Comparison of ENCODE assay signal across 8 mouse cellular contexts in the genomic region with DNA sequence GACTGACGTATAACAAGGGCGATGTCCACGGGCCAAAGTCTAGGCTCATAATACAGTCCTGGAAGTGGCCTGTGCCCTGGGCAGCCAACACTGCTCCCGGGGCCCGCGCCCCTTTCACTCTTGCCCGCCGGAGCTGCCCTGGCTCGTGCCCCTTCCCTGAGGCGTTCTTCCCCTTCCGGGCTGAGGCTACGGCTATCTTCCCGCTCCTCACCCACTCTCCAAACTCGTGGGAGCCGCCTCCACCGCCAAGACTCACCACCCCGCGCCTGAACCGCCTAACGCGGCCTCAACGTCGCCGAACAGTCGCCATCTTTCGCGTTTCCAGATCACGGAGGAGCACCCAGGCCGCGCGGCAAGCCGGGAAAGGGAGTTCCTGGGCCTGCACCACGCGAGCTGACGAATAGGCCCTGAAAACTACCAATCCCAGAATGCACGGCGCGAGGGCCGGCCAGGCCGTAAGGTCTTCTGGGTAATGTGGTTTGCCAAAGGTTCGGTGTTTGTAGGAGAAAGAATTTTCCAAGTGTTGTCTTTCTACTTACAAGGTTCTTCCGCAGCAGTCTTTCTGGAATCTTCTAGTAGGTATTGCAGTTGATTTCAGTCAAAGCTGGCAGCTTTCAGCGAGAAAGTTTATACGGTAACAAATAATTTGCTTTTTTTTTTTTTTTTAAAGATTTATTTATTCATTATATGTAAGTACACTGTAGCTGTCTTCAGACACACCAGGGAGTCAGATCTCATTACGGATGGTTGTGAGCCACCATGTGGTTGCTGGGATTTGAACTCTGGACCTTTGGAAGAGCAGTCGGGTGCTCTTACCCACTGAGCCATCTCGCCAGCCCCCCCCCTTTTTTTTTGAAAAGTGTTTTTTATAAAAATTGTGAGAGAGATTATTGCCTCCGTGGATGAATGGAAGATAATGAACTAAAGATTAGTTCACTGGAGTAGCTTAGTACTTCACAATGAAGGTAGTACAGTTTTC. TPM values are rescaled to one million over a fixed set of nuclear protein-coding genes. Genes with fewer than 3 reads are reported as not detected.
A peak's percentile ranks its signal among the peaks of the same experiment; 100 is the strongest.
DNase-seq lines count a peak whose midpoint lies in the region; ATAC-seq and TF ChIP-seq lines count a peak whose summit lies in the region.

A gene (minus strand): TSS at position 328 of the 979 bp plus-strand sequence.

- no peak for TF ChIP-seq CTCF in liver, embryonic 14.5 days (IDR thresholded peaks at IDR 0.05; ENCODE audit: low read depth)
- peak; percentile 7 for TF ChIP-seq CTCF in stomach, postnatal 0 days (IDR thresholded peaks at IDR 0.05; ENCODE audit: low read depth)

- peaks cover 14% of the 10 kb centered on the region for H3K4me1 ChIP-seq in forebrain, embryonic 10.5 days
- H3K4me1 ChIP-seq in heart, embryonic 15.5 days (replicated peaks) = peaks cover 10% of the 10 kb centered on the region
- peaks cover 0 to 4% of the 10 kb centered on the region in 2 experiments; a peak in 1 of 4 replicates for H3K4me1 ChIP-seq in liver, embryonic 14.5 days (replicated peaks; ENCODE audit: control insufficient read depth in 2 of 2, insufficient read depth in 2 of 2, low read length in 1 of 2)
- no peaks in the 10 kb centered on the region; the same call in 1 of the 2 replicates for H3K4me1 ChIP-seq in neural tube, embryonic 11.5 days (ENCODE audit: control insufficient read depth, insufficient read depth, low read length)
- H3K4me1 ChIP-seq in stomach, postnatal 0 days (replicated peaks; ENCODE audit: control insufficient read depth, insufficient read depth) = no peaks in the 10 kb centered on the region

- H3K4me2 ChIP-seq in heart, embryonic 15.5 days = peak within 1 kb of the TSS; percentile 83
- H3K4me2 ChIP-seq in liver, embryonic 14.5 days (ENCODE audit: low read depth) = peak within 1 kb of the TSS; percentile 88
- peak within 1 kb of the TSS; percentile 82 for H3K4me2 ChIP-seq in neural tube, embryonic 11.5 days (ENCODE audit: low read depth)
- H3K4me2 ChIP-seq in stomach, postnatal 0 days (replicated peaks; ENCODE audit: low read depth) = peak within 1 kb of the TSS; percentile 53

- DNase-seq in CD8-positive naive resting alpha-beta T cell, adult 2 months (ENCODE audit: low read depth in 2 of 2, low spot score in 2 of 2) = peak; percentile 88 to 92
- DNase-seq in c-Kit-positive CD71-negative TER-119-negative erythroid progenitor cells, embryonic 14.5 days (ENCODE audit: low read depth) = peak; percentile 93
- peak; percentile 96 for DNase-seq in forebrain, embryonic 10.5 days (ENCODE audit: extremely low spot score, low spot score)
- DNase-seq in kidney, postnatal 25 days = peak; percentile 97 to 98
- peak; percentile 91 to 94 (median 93) for DNase-seq in liver, embryonic 14.5 days (ENCODE audit: low read depth in 3 of 3, low spot score in 3 of 3)
- peak; percentile 97 for DNase-seq in neural tube, embryonic 11.5 days (ENCODE audit: low spot score)
- DNase-seq in stomach, postnatal 0 days (ENCODE audit: low spot score) = peak; percentile 97

- H3K9ac ChIP-seq in heart, embryonic 15.5 days = peak within 1 kb of the TSS; percentile 93
- peak within 1 kb of the TSS; percentile 97 for H3K9ac ChIP-seq in liver, embryonic 14.5 days (replicated peaks)
- H3K9ac ChIP-seq in neural tube, embryonic 11.5 days (ENCODE audit: low read length) = peak within 1 kb of the TSS; percentile 93
- peak within 1 kb of the TSS; percentile 88 for H3K9ac ChIP-seq in stomach, postnatal 0 days (ENCODE audit: low read length)

- H3K36me3 ChIP-seq in forebrain, embryonic 10.5 days (replicated peaks) = peaks cover 33% of the 10 kb centered on the region
- H3K36me3 ChIP-seq in heart, embryonic 15.5 days = peaks cover 12% of the 10 kb centered on the region
- peaks cover 16% of the 10 kb centered on the region for H3K36me3 ChIP-seq in liver, embryonic 14.5 days (replicated peaks; ENCODE audit: control insufficient read depth, insufficient read depth, low read depth)
- H3K36me3 ChIP-seq in neural tube, embryonic 11.5 days (ENCODE audit: control insufficient read depth, insufficient read depth, low read length) = peaks cover 6% of the 10 kb centered on the region
- peaks cover 5% of the 10 kb centered on the region for H3K36me3 ChIP-seq in stomach, postnatal 0 days (ENCODE audit: control insufficient read depth, insufficient read depth, low read length)

- peak within 1 kb of the TSS; percentile 98 for H3K27ac ChIP-seq in forebrain, embryonic 10.5 days
- peak within 1 kb of the TSS; percentile 92 for H3K27ac ChIP-seq in heart, embryonic 15.5 days
- peak within 1 kb of the TSS; percentile 83 for H3K27ac ChIP-seq in liver, embryonic 14.5 days
- H3K27ac ChIP-seq in neural tube, embryonic 11.5 days (ENCODE audit: low read depth, low read length) = peak within 1 kb of the TSS; percentile 80
- peak within 1 kb of the TSS; percentile 96 for H3K27ac ChIP-seq in stomach, postnatal 0 days (replicated peaks)

- H3K27me3 ChIP-seq in forebrain, embryonic 10.5 days (ENCODE audit: poor library complexity, severe bottlenecking) = no peaks in the 10 kb centered on the region
- H3K27me3 ChIP-seq in heart, embryonic 15.5 days = no peaks in the 10 kb centered on the region
- no peaks in the 10 kb centered on the region; the same call in 1 of the 2 replicates for H3K27me3 ChIP-seq in liver, embryonic 14.5 days (ENCODE audit: control insufficient read depth, insufficient read depth, low read length)
- H3K27me3 ChIP-seq in neural tube, embryonic 11.5 days (ENCODE audit: control insufficient read depth, insufficient read depth, low read length) = no peaks in the 10 kb centered on the region
- no peaks in the 10 kb centered on the region for H3K27me3 ChIP-seq in stomach, postnatal 0 days (ENCODE audit: control insufficient read depth, insufficient read depth, low read length)

- no peak for TF ChIP-seq EP300 in liver, embryonic 14.5 days (IDR thresholded peaks at IDR 0.05; ENCODE audit: low read depth)
- TF ChIP-seq EP300 in stomach, postnatal 0 days (optimal IDR thresholded peaks at IDR 0.05) = no peak

- peak within 1 kb of the TSS; percentile 92 for H3K4me3 ChIP-seq in forebrain, embryonic 10.5 days
- peak within 1 kb of the TSS; percentile 95 for H3K4me3 ChIP-seq in heart, embryonic 15.5 days
- peak within 1 kb of the TSS; percentile 90 to 95 for H3K4me3 ChIP-seq in liver, embryonic 14.5 days (ENCODE audit: insufficient read depth in 1 of 2, low read depth in 2 of 2, low read length in 2 of 2)
- peak within 1 kb of the TSS; percentile 67 for H3K4me3 ChIP-seq in neural tube, embryonic 11.5 days (ENCODE audit: low read depth, low read length)
- peak within 1 kb of the TSS; percentile 86 for H3K4me3 ChIP-seq in stomach, postnatal 0 days (ENCODE audit: low read depth, low read length)

- 4% methylated on average over 48 of the region's 48 CpGs for WGBS in forebrain, embryonic 10.5 days
- 4% methylated on average over 47 of the region's 48 CpGs for WGBS in heart, embryonic 15.5 days
- 3% methylated on average over 47 of the region's 48 CpGs for WGBS in liver, embryonic 14.5 days (ENCODE audit: insufficient replicate concordance)
- WGBS in neural tube, embryonic 11.5 days = 4% methylated on average over 47 of the region's 48 CpGs
- 3% methylated on average over 47 of the region's 48 CpGs for WGBS in stomach, postnatal 0 days

- peak; percentile 97 for ATAC-seq in heart, embryonic 15.5 days (replicated peaks; ENCODE audit: insufficient number of reproducible peaks, insufficient read depth, low FRiP score, low read depth)
- ATAC-seq in liver, embryonic 14.5 days (ENCODE audit: insufficient read depth) = peak; percentile 95
- peak; percentile 92 for ATAC-seq in neural tube, embryonic 11.5 days (ENCODE audit: insufficient read depth, low FRiP score, low TSS enrichment)
- ATAC-seq in stomach, postnatal 0 days (ENCODE audit: low FRiP score, low TSS enrichment) = peak; percentile 96

- H3K9me3 ChIP-seq in forebrain, embryonic 10.5 days = no peaks in the 10 kb centered on the region
- no peaks in the 10 kb centered on the region for H3K9me3 ChIP-seq in heart, embryonic 15.5 days (replicated peaks)
- no peaks in the 10 kb centered on the region for H3K9me3 ChIP-seq in liver, embryonic 14.5 days (ENCODE audit: control insufficient read depth, low read length)
- no peaks in the 10 kb centered on the region for H3K9me3 ChIP-seq in neural tube, embryonic 11.5 days (ENCODE audit: control insufficient read depth, low read length)
- no peaks in the 10 kb centered on the region for H3K9me3 ChIP-seq in stomach, postnatal 0 days (ENCODE audit: control insufficient read depth, low read length)

RNA-seq across cellular contexts. Expression of the gene that starts here (rescaled TPM):
- 27.3 and 28.5 TPM in 2 replicates for polyA plus RNA-seq in forebrain, embryonic 10.5 days (2016; fragmentation: Nextera tagmentation; extraction: Ambion mirVana)
- polyA plus RNA-seq in heart, embryonic 15.5 days (2015; fragmentation: Nextera tagmentation; extraction: Ambion mirVana) = 16.1 and 17.8 TPM in 2 replicates
- 16.5 and 23.4 TPM in 2 replicates for polyA plus RNA-seq in liver, embryonic 14.5 days (2012; rRNA removed)
- 11.0 and 11.7 TPM in 2 replicates for polyA plus RNA-seq in liver, embryonic 14.5 days (2014; fragmentation: Nextera tagmentation; extraction: Ambion mirVana)
- polyA plus RNA-seq in neural tube, embryonic 11.5 days (2014; fragmentation: Nextera tagmentation; extraction: Ambion mirVana) = 19.5 and 24.1 TPM in 2 replicates
- polyA plus RNA-seq in stomach, postnatal 0 days (2015; fragmentation: Nextera tagmentation; extraction: Ambion mirVana) = 8.2 and 10.3 TPM in 2 replicates

Comparison
In these comparisons a context has a peak if more than half of its experiments do, and no peak if none do; other contexts are left out.
1. Peak in every context shown above with its lines: DNase-seq, ATAC-seq, H3K4me3 ChIP-seq and H3K27ac ChIP-seq.